Mouse (Mus musculus) limb, embryonic 12.5 days (tissue): ENCODE data around the gene Grtp1. TPM values are rescaled to one million over a fixed set of nuclear protein-coding genes. Genes with fewer than 3 reads are reported as not detected.

Source experiments
- ATAC-seq: fragments of 200-750 bp; cut with Nextera tagmentation; 2 replicates; pipeline ENCODE4 v1.8.0; 2017; ENCODE audit warnings: low read depth, moderate TSS enrichment; ENCODE audit not compliant: insufficient number of reproducible peaks, insufficient read depth, low FRiP score, low TSS enrichment
- H3K27ac ChIP-seq: fragments of 300-500 bp; sonication (generic); 2 replicates; pipeline ENCODE4 v1.5.1; 2016; ENCODE audit warnings: mild to moderate bottlenecking, moderate library complexity
- H3K27me3 ChIP-seq: fragments of 300-500 bp; sonication (generic); 2 replicates; pipeline ENCODE4 v1.6.1; 2016; ENCODE audit warnings: mild to moderate bottlenecking, moderate library complexity
- H3K36me3 ChIP-seq: fragments of 300-500 bp; sonication (generic); 2 replicates; pipeline ENCODE4 v1.6.1; 2016; ENCODE audit warnings: mild to moderate bottlenecking, moderate library complexity
- H3K4me1 ChIP-seq: fragments of 300-500 bp; sonication (generic); replicated peaks from 2 replicates; pipeline ENCODE4 v1.6.1; 2016
- H3K4me2 ChIP-seq: fragments of 300-500 bp; sonication (generic); 2 replicates; pipeline ENCODE4 v1.6.1; 2016; ENCODE audit warnings: mild to moderate bottlenecking, moderate library complexity
- H3K4me3 ChIP-seq: fragments of 300-500 bp; sonication (generic); replicated peaks from 2 replicates; pipeline ENCODE4 v1.5.1; 2016; ENCODE audit warnings: mild to moderate bottlenecking
- H3K9ac ChIP-seq: fragments of 300-500 bp; sonication (generic); replicated peaks from 2 replicates; pipeline ENCODE4 v1.6.1; 2016; ENCODE audit warnings: mild to moderate bottlenecking, moderate library complexity
- H3K9me3 ChIP-seq: fragments of 300-500 bp; sonication (generic); 2 replicates; pipeline ENCODE4 v1.6.1; 2016; ENCODE audit warnings: mild to moderate bottlenecking, moderate library complexity
- WGBS: fragments of 180-500 bp; shearing (Covaris S2); methylation state at CpG from one replicate; pipeline ENCODE4 v1.1.7; 2016; 5-methylcytosine and 5-hydroxymethylcytosine counted together
- polyA plus RNA-seq: library from polyadenylated mRNA; unstranded; fragments of >200 nt; fragmentation: Nextera tagmentation; extraction: Ambion mirVana; gene quantifications from 2 replicates; pipeline ENCODE4 v1.2.1, GENCODE M21; 2016

Grtp1 gene
- polyA plus RNA-seq, 1 experiment from 2014 or later, result 14.6 TPM

GRCm38 (mm10) chr8:13187638-13188037 is 12.8 kb downstream of the Grtp1 start:
- no peaks in the 10 kb centered on the region for H3K4me1 ChIP-seq
- no peak overlapping the region for H3K4me3 ChIP-seq
- H3K9me3 ChIP-seq, result no peaks in the 10 kb centered on the region
- no peak overlapping the region for H3K4me2 ChIP-seq
- WGBS, result 80% methylated on average over 7 of the region's 7 CpGs
- no peak overlapping the region for H3K9ac ChIP-seq
- no peaks in the 10 kb centered on the region for H3K27me3 ChIP-seq
- no peak overlapping the region for H3K27ac ChIP-seq
- peaks cover 15% of the 10 kb centered on the region for H3K36me3 ChIP-seq
- ATAC-seq, result no peak

- H3K4me1 ChIP-seq, result no peaks in the 10 kb centered on the region
- no peak overlapping the region for H3K4me2 ChIP-seq
- H3K4me3 ChIP-seq, result no peak overlapping the region
- H3K27ac ChIP-seq, result no peak overlapping the region
- 75% methylated on average over 9 of the region's 9 CpGs for WGBS
- ATAC-seq, result no peak
- H3K9me3 ChIP-seq, result no peaks in the 10 kb centered on the region
- peaks cover 19% of the 10 kb centered on the region for H3K36me3 ChIP-seq
- H3K27me3 ChIP-seq, result no peaks in the 10 kb centered on the region
- no peak overlapping the region for H3K9ac ChIP-seq
Observed at GRCm38 (mm10) chr8:13187229-13187628, 13.2 kb downstream of the Grtp1 start.

- Histone ChIP-seq H3K36me3 (peaks cover 19% of the 10 kb centered on the region), H3K4me1 (no peaks in the 10 kb centered on the region), H3K27me3 (no peaks in the 10 kb centered on the region), H3K27ac (no peak overlapping the region), H3K9ac (no peak overlapping the region), H3K4me3 (no peak overlapping the region), H3K9me3 (no peaks in the 10 kb centered on the region), H3K4me2 (no peak overlapping the region)
- no peak for ATAC-seq
- WGBS, result 88% methylated on average over 8 of the region's 8 CpGs
Observed at GRCm38 (mm10) chr8:13186819-13187218, 13.6 kb downstream of the Grtp1 start.

- ATAC-seq, result no peak
- 61% methylated on average over 2 of the region's 2 CpGs for WGBS
- no peak overlapping the region for H3K9ac ChIP-seq
Observed at GRCm38 (mm10) chr8:13181691-13181976, 18.8 kb downstream of the Grtp1 start.

GRCm38 (mm10) chr8:13180911-13181690 is 19.3 kb downstream of the Grtp1 start:
- no peaks in the 10 kb centered on the region for H3K4me1 ChIP-seq
- no peaks in the 10 kb centered on the region for H3K9me3 ChIP-seq
- H3K4me3 ChIP-seq, result no peak overlapping the region
- ATAC-seq, result no peak
- H3K4me2 ChIP-seq, result no peak overlapping the region
- H3K9ac ChIP-seq, result no peak overlapping the region
- no peaks in the 10 kb centered on the region for H3K27me3 ChIP-seq
- 84% methylated on average over 18 of the region's 18 CpGs for WGBS
- H3K36me3 ChIP-seq, result peaks cover 36% of the 10 kb centered on the region
- H3K27ac ChIP-seq, result no peak overlapping the region

More at GRCm38 (mm10) chr8:13181691-13181976, 18.8 kb downstream of the Grtp1 start:
- H3K4me3 ChIP-seq, result no peak overlapping the region
- no peak overlapping the region for H3K27ac ChIP-seq
- H3K4me2 ChIP-seq, result no peak overlapping the region
- no peaks in the 10 kb centered on the region for H3K27me3 ChIP-seq
- peaks cover 35% of the 10 kb centered on the region for H3K36me3 ChIP-seq
- H3K4me1 ChIP-seq, result no peaks in the 10 kb centered on the region
- no peaks in the 10 kb centered on the region for H3K9me3 ChIP-seq

GRCm38 (mm10) chr8:13180408-13180807 is 20.0 kb downstream of the Grtp1 start:
- ATAC-seq, result no peak
- peaks cover 39% of the 10 kb centered on the region for H3K36me3 ChIP-seq
- 84% methylated on average over 9 of the region's 9 CpGs for WGBS
- H3K4me3 ChIP-seq, result no peak overlapping the region
- H3K27me3 ChIP-seq, result no peaks in the 10 kb centered on the region
- no peaks in the 10 kb centered on the region for H3K9me3 ChIP-seq
- H3K9ac ChIP-seq, result no peak overlapping the region
- H3K4me2 ChIP-seq, result no peak overlapping the region
- H3K4me1 ChIP-seq, result no peaks in the 10 kb centered on the region
- H3K27ac ChIP-seq, result no peak overlapping the region

GRCm38 (mm10) chr8:13179948-13180347 is 20.5 kb downstream of the Grtp1 start:
- Histone ChIP-seq H3K36me3 (peaks cover 43% of the 10 kb centered on the region), H3K9ac (no peak overlapping the region; the same call in 1 of the 2 replicates), H3K4me2 (no peak overlapping the region), H3K9me3 (no peaks in the 10 kb centered on the region), H3K4me3 (no peak overlapping the region), H3K27me3 (no peaks in the 10 kb centered on the region), H3K4me1 (no peaks in the 10 kb centered on the region), H3K27ac (no peak overlapping the region)
- no peak for ATAC-seq
- 81% methylated on average over 7 of the region's 7 CpGs for WGBS

- no peak overlapping the region for H3K27ac ChIP-seq
- no peaks in the 10 kb centered on the region for H3K27me3 ChIP-seq
- H3K4me1 ChIP-seq, result no peaks in the 10 kb centered on the region
- ATAC-seq, result no peak
- WGBS, result 79% methylated on average over 6 of the region's 6 CpGs
- no peak overlapping the region for H3K4me3 ChIP-seq
- no peak overlapping the region for H3K4me2 ChIP-seq
- peaks cover 44% of the 10 kb centered on the region for H3K36me3 ChIP-seq
- H3K9ac ChIP-seq, result no peak overlapping the region; the same call in 1 of the 2 replicates
- H3K9me3 ChIP-seq, result no peaks in the 10 kb centered on the region
Observed at GRCm38 (mm10) chr8:13179482-13179881, 20.9 kb downstream of the Grtp1 start.

GRCm38 (mm10) chr8:13178137-13178536 is 22.3 kb downstream of the Grtp1 start:
- peaks cover 56% of the 10 kb centered on the region for H3K36me3 ChIP-seq
- WGBS, result 92% methylated on average over 5 of the region's 5 CpGs
- H3K9ac ChIP-seq, result no peak overlapping the region

GRCm38 (mm10) chr8:13177173-13177852 is 23.1 kb downstream of the Grtp1 start:
- WGBS, result 94% methylated on average over 7 of the region's 7 CpGs
- Histone ChIP-seq H3K27me3 (no peaks in the 10 kb centered on the region), H3K9ac (no peak overlapping the region), H3K27ac (no peak overlapping the region), H3K4me3 (no peak overlapping the region), H3K4me1 (no peaks in the 10 kb centered on the region), H3K9me3 (no peaks in the 10 kb centered on the region), H3K36me3 (peaks cover 61% of the 10 kb centered on the region), H3K4me2 (no peak overlapping the region)
- ATAC-seq, result no peak

More at GRCm38 (mm10) chr8:13178137-13178536, 22.3 kb downstream of the Grtp1 start:
- Histone ChIP-seq H3K9me3 (no peaks in the 10 kb centered on the region), H3K27ac (no peak overlapping the region), H3K4me1 (no peaks in the 10 kb centered on the region), H3K4me2 (no peak overlapping the region), H3K4me3 (no peak overlapping the region), H3K27me3 (no peaks in the 10 kb centered on the region)
- no peak for ATAC-seq

GRCm38 (mm10) chr8:13175650-13176049 is 24.8 kb downstream of the Grtp1 start:
- Histone ChIP-seq H3K36me3 (peaks cover 77% of the 10 kb centered on the region), H3K4me1 (no peaks in the 10 kb centered on the region), H3K4me3 (no peak overlapping the region), H3K4me2 (no peak overlapping the region), H3K9ac (no peak overlapping the region), H3K27me3 (no peaks in the 10 kb centered on the region), H3K9me3 (no peaks in the 10 kb centered on the region), H3K27ac (no peak overlapping the region)
- WGBS, result 96% methylated on average over 1 of the region's 1 CpGs
- no peak for ATAC-seq
